ENCODE assay signal across 28 mouse cellular contexts in the genomic region with DNA sequence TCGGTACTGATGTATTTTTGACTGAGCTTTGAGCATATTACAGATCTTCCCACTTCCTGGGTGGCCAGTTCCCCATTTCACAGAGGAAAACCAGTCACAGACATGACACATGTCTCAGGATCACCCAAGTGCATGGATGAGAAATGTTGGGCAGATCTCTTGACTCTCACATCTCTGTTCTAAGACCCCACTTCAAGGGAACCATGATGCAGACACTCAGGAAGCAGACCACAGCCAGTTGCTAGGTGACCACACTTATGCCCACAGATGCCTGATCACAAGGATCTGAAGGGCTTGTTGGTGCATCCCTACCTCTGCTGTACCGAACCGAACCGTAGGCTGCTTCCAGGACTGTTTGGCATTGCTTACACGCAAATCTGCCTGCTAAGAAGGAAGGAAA. TPM values are rescaled to one million over a fixed set of nuclear protein-coding genes. Genes with fewer than 3 reads are reported as not detected.
DNase-seq lines count a peak whose midpoint lies in the region; ATAC-seq and TF ChIP-seq lines count a peak whose summit lies in the region.
"Had no signal": no experiment of that assay in that cellular context is flagged by ENCODE, and none has a peak within 500 bp of the region (broad histone marks: within the 10 kb centered on the region; RNA-seq: fewer than 3 reads in every experiment).

No protein-coding gene starts in this region.

- WGBS in hindbrain, embryonic 13.5 days: 94% methylated on average over 5 of the region's 5 CpGs
- WGBS in cerebellum, adult 2 months: 81% methylated on average over 5 of the region's 5 CpGs

- no peaks in the 10 kb centered on the region for H3K4me1 ChIP-seq in hindbrain, embryonic 13.5 days (replicated peaks)
- no peaks in the 10 kb centered on the region for H3K4me1 ChIP-seq in cerebellum, adult 2 months (ENCODE audit: control insufficient read depth, insufficient read depth, low read length)
- H3K4me1 ChIP-seq: embryonic facial prominence, embryonic 12.5 days; embryonic facial prominence, embryonic 15.5 days; heart, embryonic 12.5 days; heart, embryonic 15.5 days; hindbrain, embryonic 10.5 days had no signal

- peak; percentile 36 for DNase-seq in CD4-positive, CD25-positive, alpha-beta regulatory T cell, adult 2 months (ENCODE audit: low read depth, low spot score)
- peak; percentile 51 for DNase-seq in T-cell, adult 2 months (ENCODE audit: low spot score)
- peak; percentile 57 for DNase-seq in induced T-regulatory cell, adult 2 months (ENCODE audit: low read depth)
- DNase-seq in yolk sac, embryonic 10.5 days (ENCODE audit: low spot score): no peak
- DNase-seq in cerebellum, adult 2 months: no peak
- DNase-seq: adrenal gland, adult 8-10 months; adrenal gland, postnatal 36 days; cerebellum, adult 11-12 months; cerebellum, adult 9-10 months; cerebellum, postnatal 14 days; forebrain, postnatal 0 days; gastrocnemius, adult 2 months; gastrocnemius, postnatal 14 days; heart, postnatal 36 days had no signal

- no peak overlapping the region for H3K27ac ChIP-seq in hindbrain, embryonic 13.5 days
- H3K27ac ChIP-seq in cerebellum, adult 2 months (ENCODE audit: insufficient read depth, low read length): no peak overlapping the region
- H3K27ac ChIP-seq: embryonic facial prominence, embryonic 12.5 days; embryonic facial prominence, embryonic 15.5 days; gastrocnemius, adult 2 months; heart, embryonic 15.5 days; hindbrain, embryonic 10.5 days; hindbrain, embryonic 14.5 days; hindbrain, postnatal 0 days had no signal

- H3K4me3 ChIP-seq in hindbrain, embryonic 13.5 days: no peak overlapping the region
- no peak overlapping the region for H3K4me3 ChIP-seq in cerebellum, adult 2 months (replicated peaks; ENCODE audit: insufficient read depth, low read depth, low read length)
- H3K4me3 ChIP-seq: embryonic facial prominence, embryonic 12.5 days; embryonic facial prominence, embryonic 15.5 days; gastrocnemius, adult 2 months; heart, embryonic 12.5 days; heart, embryonic 15.5 days; hindbrain, embryonic 10.5 days had no signal

- no peaks in the 10 kb centered on the region for H3K9me3 ChIP-seq in hindbrain, embryonic 13.5 days
- H3K9me3 ChIP-seq: embryonic facial prominence, embryonic 12.5 days; embryonic facial prominence, embryonic 15.5 days; G1E; heart, embryonic 12.5 days; heart, embryonic 15.5 days; hindbrain, embryonic 10.5 days had no signal

- no peaks in the 10 kb centered on the region for H3K27me3 ChIP-seq in hindbrain, embryonic 13.5 days
- no peaks in the 10 kb centered on the region for H3K27me3 ChIP-seq in cerebellum, adult 2 months (ENCODE audit: control insufficient read depth, insufficient read depth, low read length)
- H3K27me3 ChIP-seq: CH12.LX; embryonic facial prominence, embryonic 12.5 days; embryonic facial prominence, embryonic 15.5 days; heart, embryonic 12.5 days; heart, embryonic 15.5 days had no signal

- ATAC-seq in CD4-positive, CD25-positive, alpha-beta regulatory T cell, adult 4 months: no peak
- ATAC-seq in hindbrain, embryonic 13.5 days (ENCODE audit: low FRiP score): no peak
- ATAC-seq: forebrain, embryonic 14.5 days; forebrain, postnatal 0 days; hindbrain, postnatal 0 days; intestine, postnatal 0 days had no signal

- TF ChIP-seq POLR2A in cerebellum, adult 2 months (IDR thresholded peaks at IDR 0.05; ENCODE audit: borderline replicate concordance, insufficient read depth, low read length): no peak

- H3K4me2 ChIP-seq in hindbrain, embryonic 13.5 days: no peak overlapping the region
- H3K4me2 ChIP-seq: embryonic facial prominence, embryonic 12.5 days; embryonic facial prominence, embryonic 15.5 days; heart, embryonic 12.5 days; heart, embryonic 15.5 days; hindbrain, embryonic 14.5 days had no signal

- TF ChIP-seq CTCF in cerebellum, adult 2 months (IDR thresholded peaks at IDR 0.05; ENCODE audit: borderline replicate concordance, insufficient read depth, low read depth, low read length): no peak

- H3K9ac ChIP-seq in hindbrain, embryonic 13.5 days: no peak overlapping the region
- H3K9ac ChIP-seq: embryonic facial prominence, embryonic 12.5 days; embryonic facial prominence, embryonic 15.5 days; forebrain, postnatal 0 days; heart, embryonic 12.5 days; heart, embryonic 15.5 days; hindbrain, embryonic 14.5 days had no signal

- no peaks in the 10 kb centered on the region for H3K36me3 ChIP-seq in hindbrain, embryonic 13.5 days
- H3K36me3 ChIP-seq: embryonic facial prominence, embryonic 12.5 days; embryonic facial prominence, embryonic 15.5 days; G1E; heart, embryonic 12.5 days; heart, embryonic 15.5 days; hindbrain, embryonic 10.5 days had no signal

RNA-seq across cellular contexts. Expression of a gene that starts 20.7 kb away (rescaled TPM):
- under 1 TPM in 1 of 2 experiments, not detected in 1; 0.81 TPM for polyA plus RNA-seq in CD4-positive, CD25-positive, alpha-beta regulatory T cell, adult 4 months (2017; shearing (Covaris generic))
- 0.30 TPM in 1 of 2 replicates, not detected in the other for polyA plus RNA-seq in hindbrain, embryonic 13.5 days (2015; fragmentation: Nextera tagmentation; extraction: Ambion mirVana)
- polyA plus RNA-seq in cerebellum, adult 2 months (2012; rRNA removed): 0.10 TPM in 1 of 2 replicates, not detected in the other
- polyA plus RNA-seq: embryonic facial prominence, embryonic 12.5 days; embryonic facial prominence, embryonic 15.5 days; forebrain, embryonic 11.5 days; forebrain, embryonic 14.5 days; forebrain, postnatal 0 days; G1E; heart, embryonic 12.5 days; hindbrain, embryonic 10.5 days; hindbrain, embryonic 14.5 days had no signal

RNA-seq across cellular contexts. Expression of a gene that starts 27.7 kb away (rescaled TPM):
- polyA plus RNA-seq in CD4-positive, CD25-positive, alpha-beta regulatory T cell, adult 4 months (2017; shearing (Covaris generic)): 1 to 10 TPM; 4.0 to 5.3 TPM
- polyA plus RNA-seq in hindbrain, embryonic 13.5 days (2015; fragmentation: Nextera tagmentation; extraction: Ambion mirVana): 14.2 and 15.0 TPM in 2 replicates
- polyA plus RNA-seq in cerebellum, adult 2 months (2012; rRNA removed): 10.4 and 11.1 TPM in 2 replicates

RNA-seq across cellular contexts. Expression of a gene that starts 52.9 kb away (rescaled TPM):
- 10 to 100 TPM in 1 of 2 experiments, 1 to 10 TPM in 1; 8.5 to 10.9 TPM for polyA plus RNA-seq in CD4-positive, CD25-positive, alpha-beta regulatory T cell, adult 4 months (2017; shearing (Covaris generic))
- polyA plus RNA-seq in hindbrain, embryonic 13.5 days (2015; fragmentation: Nextera tagmentation; extraction: Ambion mirVana): 83.1 and 87.5 TPM in 2 replicates
- polyA plus RNA-seq in cerebellum, adult 2 months (2012; rRNA removed): 35.4 and 35.9 TPM in 2 replicates

Comparison
In these comparisons a context has a peak if more than half of its experiments do, and no peak if none do; other contexts are left out.
1. DNase-seq: peak in CD4-positive, CD25-positive, alpha-beta regulatory T cell, adult 2 months (single experiment), T-cell, adult 2 months (single experiment) and induced T-regulatory cell, adult 2 months (single experiment); none in yolk sac, embryonic 10.5 days (single experiment) and cerebellum, adult 2 months (0 of 2).